Mouse (Mus musculus) stomach, embryonic 15.5 days (tissue): ENCODE results near the gene Ear6. TPM values are rescaled to one million over a fixed set of nuclear protein-coding genes. Genes with fewer than 3 reads are reported as not detected.

Experiments
- ATAC-seq: fragments of 200-750 bp; cut with Nextera tagmentation; 2 replicates; pipeline ENCODE4 v1.8.0; 2017; ENCODE audit warnings: low read depth, moderate number of reproducible peaks, moderate TSS enrichment; ENCODE audit not compliant: insufficient read depth, low FRiP score
- H3K27ac ChIP-seq: fragments of 300-500 bp; sonication (generic); 2 replicates; pipeline ENCODE4 v1.5.1; 2015; ENCODE audit warnings: mild to moderate bottlenecking, inconsistent platforms
- H3K27me3 ChIP-seq: fragments of 300-500 bp; sonication (generic); replicated peaks from 2 replicates; pipeline ENCODE4 v1.6.1; 2015; ENCODE audit warnings: inconsistent platforms
- H3K36me3 ChIP-seq: fragments of 300-500 bp; sonication (generic); 2 replicates; pipeline ENCODE4 v1.6.1; 2015; ENCODE audit warnings: inconsistent platforms
- H3K4me1 ChIP-seq: fragments of 300-500 bp; sonication (generic); 2 replicates; pipeline ENCODE4 v1.6.1; 2015; ENCODE audit warnings: inconsistent platforms
- H3K4me2 ChIP-seq: fragments of 300-500 bp; sonication (generic); 2 replicates; pipeline ENCODE4 v1.6.1; 2015; ENCODE audit warnings: mild to moderate bottlenecking, inconsistent platforms
- H3K4me3 ChIP-seq: fragments of 300-500 bp; sonication (generic); replicated peaks from 2 replicates; pipeline ENCODE4 v1.5.1; 2015; ENCODE audit warnings: inconsistent platforms
- H3K9ac ChIP-seq: fragments of 300-500 bp; sonication (generic); 2 replicates; pipeline ENCODE4 v1.6.1; 2015; ENCODE audit warnings: inconsistent platforms
- H3K9me3 ChIP-seq: fragments of 300-500 bp; sonication (generic); 2 replicates; pipeline ENCODE4 v1.6.1; 2016; ENCODE audit warnings: inconsistent platforms
- WGBS: fragments of 180-500 bp; shearing (Covaris S2); methylation state at CpG from one replicate; pipeline ENCODE4 v1.1.7; 2015; 5-methylcytosine and 5-hydroxymethylcytosine counted together
- microRNA-seq: library from miRNA; unstranded; fragments of <30 nt; microRNA quantifications from one replicate; pipeline ENCODE4, GENCODE M21; 2016
- polyA plus RNA-seq: library from polyadenylated mRNA; unstranded; fragments of >200 nt; fragmentation: Nextera tagmentation; extraction: Ambion mirVana; gene quantifications from 2 replicates; pipeline ENCODE4 v1.2.1, GENCODE M21; 2015

Gene Ear6
- polyA plus RNA-seq, 1 experiment from 2014 or later, result 0.39 TPM

- 66% methylated on average over 6 of the region's 6 CpGs for WGBS
- 0 out of 2 replicates have a peak, but pooled peaks cover 4% of the 10 kb centered on the region for H3K4me1 ChIP-seq
These were observed 42.5 kb downstream of the Ear6 start for GRCm38 (mm10) chr14:51896019-51896418.

GRCm38 (mm10) chr14:51896539-51897170 is 43.2 kb downstream of the Ear6 start:
- H3K9me3 ChIP-seq, result no peaks in the 10 kb centered on the region
- peaks cover 3% of the 10 kb centered on the region; the same call in 1 of the 2 replicates for H3K36me3 ChIP-seq
- no peak overlapping the region for H3K4me2 ChIP-seq
- 61% methylated on average over 8 of the region's 8 CpGs for WGBS
- ATAC-seq, result no peak
- 0 out of 2 replicates have a peak, but pooled peaks cover 4% of the 10 kb centered on the region for H3K4me1 ChIP-seq
- no peaks in the 10 kb centered on the region for H3K27me3 ChIP-seq
- H3K4me3 ChIP-seq, result no peak overlapping the region
- H3K27ac ChIP-seq, result no peak overlapping the region
- H3K9ac ChIP-seq, result no peak overlapping the region

More at GRCm38 (mm10) chr14:51896019-51896418, 42.5 kb downstream of the Ear6 start:
- Histone ChIP-seq H3K27ac (no peak overlapping the region), H3K9me3 (no peaks in the 10 kb centered on the region), H3K27me3 (no peaks in the 10 kb centered on the region), H3K9ac (no peak overlapping the region), H3K4me3 (no peak overlapping the region), H3K36me3 (peaks cover 9% of the 10 kb centered on the region), H3K4me2 (no peak overlapping the region)
- no peak for ATAC-seq

GRCm38 (mm10) chr14:51899351-51899750 is 45.9 kb downstream of the Ear6 start:
- WGBS, result 87% methylated on average over 1 of the region's 1 CpGs
- H3K27ac ChIP-seq, result no peak overlapping the region
- no peak for ATAC-seq

GRCm38 (mm10) chr14:51902806-51903710 is 49.6 kb downstream of the Ear6 start:
- no peak overlapping the region for H3K4me3 ChIP-seq
- H3K4me1 ChIP-seq, result 0 out of 2 replicates have a peak, but pooled peaks cover 3% of the 10 kb centered on the region
- H3K27ac ChIP-seq, result 0 out of 2 replicates have a peak overlapping the region, but pooled peaks have one; percentile 9
- H3K4me2 ChIP-seq, result no peak overlapping the region
- H3K9me3 ChIP-seq, result no peaks in the 10 kb centered on the region
- 0 out of 2 replicates have a peak, but pooled peaks cover 4% of the 10 kb centered on the region for H3K36me3 ChIP-seq
- no peaks in the 10 kb centered on the region for H3K27me3 ChIP-seq
- no peak overlapping the region for H3K9ac ChIP-seq
- WGBS, result 47% methylated on average over 9 of the region's 9 CpGs
- peak; percentile 67; the same call in 1 of the 2 replicates for ATAC-seq

More at GRCm38 (mm10) chr14:51899351-51899750, 45.9 kb downstream of the Ear6 start:
- Histone ChIP-seq H3K4me1 (0 out of 2 replicates have a peak, but pooled peaks cover 3% of the 10 kb centered on the region), H3K4me2 (no peak overlapping the region), H3K27me3 (no peaks in the 10 kb centered on the region), H3K9me3 (no peaks in the 10 kb centered on the region), H3K36me3 (no peaks in the 10 kb centered on the region), H3K9ac (no peak overlapping the region), H3K4me3 (no peak overlapping the region)

- peak; percentile 6; the same call in 1 of the 2 replicates for ATAC-seq
- no peak overlapping the region for H3K4me2 ChIP-seq
- H3K9me3 ChIP-seq, result no peaks in the 10 kb centered on the region
- no peak overlapping the region for H3K9ac ChIP-seq
- 0 out of 2 replicates have a peak, but pooled peaks cover 3% of the 10 kb centered on the region for H3K4me1 ChIP-seq
- no peak overlapping the region for H3K27ac ChIP-seq
- no peaks in the 10 kb centered on the region for H3K27me3 ChIP-seq
- WGBS, result 75% methylated on average over 9 of the region's 9 CpGs
- no peak overlapping the region for H3K4me3 ChIP-seq
- H3K36me3 ChIP-seq, result 0 out of 2 replicates have a peak, but pooled peaks cover 4% of the 10 kb centered on the region
These were observed 50.3 kb downstream of the Ear6 start for GRCm38 (mm10) chr14:51903782-51904181.

Small RNA genes within 50 kb of the gene (microRNA-seq; reads per million reads assigned to microRNA genes)
- gene Gm27375, result not detected

Other genes with a start within 250 kb of the Ear6 start
- gene Gm17078, start 242.4 kb upstream of the Ear6 start, polyA plus RNA-seq, result not detected in 2 replicates
- gene Gm4181, start 218.0 kb upstream of the Ear6 start, polyA plus RNA-seq, result not detected in 2 replicates
- not detected in 2 replicates for gene Gm17079, start 158.2 kb upstream of the Ear6 start, polyA plus RNA-seq
- gene Gm5800, start 136.5 kb upstream of the Ear6 start, polyA plus RNA-seq, result not detected in 2 replicates
- gene Ang4, start 80.1 kb upstream of the Ear6 start, polyA plus RNA-seq, result 0.85 and 1.0 TPM in 2 replicates
- not detected in 2 replicates for gene AY358078, start 53.7 kb upstream of the Ear6 start, polyA plus RNA-seq
- 50.7 and 57.7 TPM in 2 replicates for gene Mettl17, start 31.1 kb downstream of the Ear6 start, polyA plus RNA-seq
- 0.73 and 0.98 TPM in 2 replicates for gene Slc39a2, start 39.2 kb downstream of the Ear6 start, polyA plus RNA-seq
- gene Ndrg2, start 60.5 kb downstream of the Ear6 start, polyA plus RNA-seq, result 73.7 and 81.7 TPM in 2 replicates
- gene Tppp2, start 64.7 kb downstream of the Ear6 start, polyA plus RNA-seq, result not detected in 2 replicates
- gene Rnase13, start 69.1 kb downstream of the Ear6 start, polyA plus RNA-seq, result not detected in 2 replicates
- 85.7 and 102 TPM in 2 replicates for gene Arhgef40, start 131.0 kb downstream of the Ear6 start, polyA plus RNA-seq
- gene Tmem253, start 162.0 kb downstream of the Ear6 start, polyA plus RNA-seq, result 10.1 and 14.2 TPM in 2 replicates
- 30.8 and 32.9 TPM in 2 replicates for gene Zfp219, start 167.0 kb downstream of the Ear6 start, polyA plus RNA-seq
- not detected in 2 replicates for gene Olfr221, start 188.8 kb downstream of the Ear6 start, polyA plus RNA-seq